Mouse (Mus musculus): Measurements from ENCODE around the gene Gm20388.

GRCm38 (mm10) chr8:123348237-123348843, 3437.7 kb downstream of the Gm20388 start:
- TF ChIP-seq POLR2A (IDR thresholded peaks at IDR 0.05; ENCODE audit: insufficient read depth, low read length): no peak
- no peak for TF ChIP-seq CTCF (IDR thresholded peaks at IDR 0.05; ENCODE audit: low read depth, low read length)
- TF ChIP-seq EP300 (IDR thresholded peaks at IDR 0.05; ENCODE audit: insufficient read depth, low read depth, low read length): no peak

Measured in ES-Bruce4 (cell line).